Mouse (Mus musculus) layer of hippocampus, postnatal 14 days (tissue): ENCODE data around the gene Aqp8. TPM values are rescaled to one million over a fixed set of nuclear protein-coding genes. Genes with fewer than 3 reads are reported as not detected.
A peak's percentile ranks its signal among the peaks of the same experiment; 100 is the strongest.

Source experiments
- DNase-seq, 2 experiments: peaks; one replicate each; pipeline ENCODE4 v3.0.0; 2021 to 2022; ENCODE audit warnings: low spot score in 2 of 2, mixed read lengths in 1 of 2
- long read RNA-seq, 2 experiments: library from polyadenylated mRNA; stranded (forward); transcript quantifications; one replicate each; pipeline ENCODE4 v2.0.0; 2021
- total RNA-seq, 2 experiments: library from RNA; stranded (reverse); gene quantifications; 2 replicates each; pipeline ENCODE4 v1.2.3; 2021

Gene Aqp8
- not detected for total RNA-seq
- long read RNA-seq, experiment 1: 0 reads
- long read RNA-seq, experiment 2: 0 reads

- DNase-seq: no peak
Measured at GRCm38 (mm10) chr7:123462070-123462501, at the start of gene Aqp8. Gene Aqp8 (plus strand): TSS chr7:123462291.

- DNase-seq: no peak
Measured at GRCm38 (mm10) chr7:123416803-123417202, 45.3 kb upstream of the Aqp8 start.

GRCm38 (mm10) chr7:123417661-123418060 is 44.4 kb upstream of the Aqp8 start:
- DNase-seq: no peak

GRCm38 (mm10) chr7:123419984-123420383 is 42.1 kb upstream of the Aqp8 start:
- no peak for DNase-seq

- DNase-seq: no peak
Measured at GRCm38 (mm10) chr7:123421958-123422357, 40.1 kb upstream of the Aqp8 start.

- DNase-seq: no peak
Measured at GRCm38 (mm10) chr7:123424281-123424680, 37.8 kb upstream of the Aqp8 start.

GRCm38 (mm10) chr7:123425134-123425757 is 36.8 kb upstream of the Aqp8 start:
- DNase-seq: no peak

- DNase-seq: no peak
Measured at GRCm38 (mm10) chr7:123429624-123430410, 32.3 kb upstream of the Aqp8 start.

- DNase-seq: no peak
Measured at GRCm38 (mm10) chr7:123430411-123430705, 31.7 kb upstream of the Aqp8 start.

- no peak for DNase-seq
Measured at GRCm38 (mm10) chr7:123431206-123431605, 30.9 kb upstream of the Aqp8 start.

GRCm38 (mm10) chr7:123442079-123442478 is 20.0 kb upstream of the Aqp8 start:
- DNase-seq: no peak

GRCm38 (mm10) chr7:123448794-123449193 is 13.3 kb upstream of the Aqp8 start:
- no peak for DNase-seq

- DNase-seq: no peak
Measured at GRCm38 (mm10) chr7:123449676-123450075, 12.4 kb upstream of the Aqp8 start.

- no peak for DNase-seq
Measured at GRCm38 (mm10) chr7:123450515-123450914, 11.6 kb upstream of the Aqp8 start.

GRCm38 (mm10) chr7:123452551-123452950 is 9.5 kb upstream of the Aqp8 start:
- DNase-seq: no peak

- DNase-seq: no peak
Measured at GRCm38 (mm10) chr7:123453066-123453465, 9.0 kb upstream of the Aqp8 start.

- DNase-seq: no peak
Measured at GRCm38 (mm10) chr7:123455088-123455487, 7.0 kb upstream of the Aqp8 start.

GRCm38 (mm10) chr7:123458309-123458708 is 3.8 kb upstream of the Aqp8 start:
- no peak for DNase-seq

- no peak for DNase-seq
Measured at GRCm38 (mm10) chr7:123459247-123459646, 2.8 kb upstream of the Aqp8 start.

GRCm38 (mm10) chr7:123461316-123461715 is 775 bp upstream of the Aqp8 start:
- DNase-seq: no peak

GRCm38 (mm10) chr7:123463569-123463968 is 1.5 kb downstream of the Aqp8 start:
- DNase-seq: no peak

- DNase-seq: peak; percentile 56 to 77
Measured at GRCm38 (mm10) chr7:123465692-123466387, 3.7 kb downstream of the Aqp8 start.
